Mouse (Mus musculus): ENCODE measurements at regions not wholly inside any gene's neighbourhood (a gene's known extent, or its start where the extent isn't known, plus 50 kb on each side); places are given as distances from the start of the nearest gene placed in this dataset.

- Histone ChIP-seq H3K4me1 (ENCODE audit: control insufficient read depth, insufficient read depth, low read length) (peaks cover 3% of the 10 kb centered on the region; the same call in 1 of the 2 replicates), H3K36me3 (ENCODE audit: control insufficient read depth, insufficient read depth, low read length) (no peaks in the 10 kb centered on the region), H3K4me3 (replicated peaks; ENCODE audit: low read length) (no peak overlapping the region), H3K9ac (ENCODE audit: low read depth, low read length, severe bottlenecking) (no peak overlapping the region), H3K27ac (replicated peaks; ENCODE audit: low read depth, low read length) (no peak overlapping the region; the same call in 1 of the 2 replicates), H3K27me3 (ENCODE audit: control insufficient read depth, insufficient read depth, low read length) (no peaks in the 10 kb centered on the region), H3K4me2 (replicated peaks; ENCODE audit: low read depth, low read length, severe bottlenecking) (no peak overlapping the region), H3K9me3 (ENCODE audit: control insufficient read depth, low read length) (no peaks in the 10 kb centered on the region)
- 57% methylated on average over 5 of the region's 5 CpGs for WGBS
- peak; percentile 47; the same call in 1 of the 2 replicates for ATAC-seq (ENCODE audit: low FRiP score, low read depth)
- peak; percentile 63 for DNase-seq (ENCODE audit: low spot score)
- TF ChIP-seq POLR2A (IDR thresholded peaks at IDR 0.05; ENCODE audit: borderline replicate concordance, extremely low read depth, insufficient read depth, insufficient read length) = no peak
These were observed 333.3 kb upstream of the Cwc22 start for GRCm38 (mm10) chr2:78279382-78280056.

GRCm38 (mm10) chr2:78278630-78279029 lies 332.5 kb upstream of the Cwc22 start:
- Histone ChIP-seq H3K36me3 (ENCODE audit: control insufficient read depth, insufficient read depth, low read length) (no peaks in the 10 kb centered on the region), H3K9me3 (ENCODE audit: control insufficient read depth, low read length) (no peaks in the 10 kb centered on the region), H3K4me2 (replicated peaks; ENCODE audit: low read depth, low read length, severe bottlenecking) (no peak overlapping the region), H3K4me3 (replicated peaks; ENCODE audit: low read length) (no peak overlapping the region), H3K27me3 (ENCODE audit: control insufficient read depth, insufficient read depth, low read length) (no peaks in the 10 kb centered on the region), H3K9ac (ENCODE audit: low read depth, low read length, severe bottlenecking) (no peak overlapping the region), H3K4me1 (ENCODE audit: control insufficient read depth, insufficient read depth, low read length) (peaks cover 3% of the 10 kb centered on the region; the same call in 1 of the 2 replicates), H3K27ac (replicated peaks; ENCODE audit: low read depth, low read length) (no peak overlapping the region)
- TF ChIP-seq POLR2A (IDR thresholded peaks at IDR 0.05; ENCODE audit: borderline replicate concordance, extremely low read depth, insufficient read depth, insufficient read length) = no peak
- ATAC-seq (ENCODE audit: low FRiP score, low read depth) (no peak), DNase-seq (ENCODE audit: low spot score) (no peak)
- WGBS = 58% methylated on average over 2 of the region's 2 CpGs

- H3K4me2 ChIP-seq (replicated peaks; ENCODE audit: low read depth, low read length, severe bottlenecking) = no peak overlapping the region
- peaks cover 3% of the 10 kb centered on the region; the same call in 1 of the 2 replicates for H3K4me1 ChIP-seq (ENCODE audit: control insufficient read depth, insufficient read depth, low read length)
- H3K27ac ChIP-seq (replicated peaks; ENCODE audit: low read depth, low read length) = no peak overlapping the region
- H3K27me3 ChIP-seq (ENCODE audit: control insufficient read depth, insufficient read depth, low read length) = no peaks in the 10 kb centered on the region
- 76% methylated on average over 8 of the region's 8 CpGs for WGBS
- no peak for TF ChIP-seq POLR2A (IDR thresholded peaks at IDR 0.05; ENCODE audit: borderline replicate concordance, extremely low read depth, insufficient read depth, insufficient read length)
- H3K36me3 ChIP-seq (ENCODE audit: control insufficient read depth, insufficient read depth, low read length) = no peaks in the 10 kb centered on the region
- DNase-seq (ENCODE audit: low spot score) (no peak), ATAC-seq (ENCODE audit: low FRiP score, low read depth) (no peak)
- no peak overlapping the region for H3K9ac ChIP-seq (ENCODE audit: low read depth, low read length, severe bottlenecking)
- H3K9me3 ChIP-seq (ENCODE audit: control insufficient read depth, low read length) = no peaks in the 10 kb centered on the region
- H3K4me3 ChIP-seq (replicated peaks; ENCODE audit: low read length) = no peak overlapping the region
These were observed 331.5 kb upstream of the Cwc22 start for GRCm38 (mm10) chr2:78277699-78278098.

GRCm38 (mm10) chr2:78274122-78274521 lies 327.9 kb upstream of the Cwc22 start:
- peaks cover 3% of the 10 kb centered on the region; the same call in 1 of the 2 replicates for H3K4me1 ChIP-seq (ENCODE audit: control insufficient read depth, insufficient read depth, low read length)
- no peak for ATAC-seq (ENCODE audit: low FRiP score, low read depth)
- no peaks in the 10 kb centered on the region for H3K9me3 ChIP-seq (ENCODE audit: control insufficient read depth, low read length)
- no peak overlapping the region for H3K4me3 ChIP-seq (replicated peaks; ENCODE audit: low read length)
- no peak overlapping the region for H3K27ac ChIP-seq (replicated peaks; ENCODE audit: low read depth, low read length)
- H3K36me3 ChIP-seq (ENCODE audit: control insufficient read depth, insufficient read depth, low read length) = no peaks in the 10 kb centered on the region
- WGBS = 46% methylated on average over 5 of the region's 5 CpGs
- no peaks in the 10 kb centered on the region for H3K27me3 ChIP-seq (ENCODE audit: control insufficient read depth, insufficient read depth, low read length)
- TF ChIP-seq POLR2A (IDR thresholded peaks at IDR 0.05; ENCODE audit: borderline replicate concordance, extremely low read depth, insufficient read depth, insufficient read length) = no peak
- no peak overlapping the region for H3K9ac ChIP-seq (ENCODE audit: low read depth, low read length, severe bottlenecking)
- DNase-seq (ENCODE audit: low spot score) = no peak
- no peak overlapping the region for H3K4me2 ChIP-seq (replicated peaks; ENCODE audit: low read depth, low read length, severe bottlenecking)

- DNase-seq (ENCODE audit: low spot score) (no peak), ATAC-seq (ENCODE audit: low FRiP score, low read depth) (no peak)
- Histone ChIP-seq H3K4me3 (replicated peaks; ENCODE audit: low read length) (no peak overlapping the region), H3K36me3 (ENCODE audit: control insufficient read depth, insufficient read depth, low read length) (no peaks in the 10 kb centered on the region), H3K4me1 (ENCODE audit: control insufficient read depth, insufficient read depth, low read length) (no peaks in the 10 kb centered on the region), H3K4me2 (replicated peaks; ENCODE audit: low read depth, low read length, severe bottlenecking) (no peak overlapping the region), H3K27me3 (ENCODE audit: control insufficient read depth, insufficient read depth, low read length) (no peaks in the 10 kb centered on the region), H3K9ac (ENCODE audit: low read depth, low read length, severe bottlenecking) (no peak overlapping the region), H3K27ac (replicated peaks; ENCODE audit: low read depth, low read length) (no peak overlapping the region), H3K9me3 (ENCODE audit: control insufficient read depth, low read length) (no peaks in the 10 kb centered on the region)
- 75% methylated on average over 4 of the region's 4 CpGs for WGBS
- no peak for TF ChIP-seq POLR2A (IDR thresholded peaks at IDR 0.05; ENCODE audit: borderline replicate concordance, extremely low read depth, insufficient read depth, insufficient read length)
These were observed 322.5 kb upstream of the Cwc22 start for GRCm38 (mm10) chr2:78268705-78269104.
